Mouse (Mus musculus) gonadal fat pad, adult 2 months (tissue): ENCODE results near the gene Gm2431. TPM values are rescaled to one million over a fixed set of nuclear protein-coding genes. Genes with fewer than 3 reads are reported as not detected.
"Not testable (repeated sequence)": the region's sequence is repeated elsewhere in the genome, so short reads cannot be mapped to it uniquely, and the experiment has no call there.

ENCODE experiments used
- DNase-seq: peaks from one replicate; pipeline ENCODE4 v3.0.0-alpha.2; 2012; ENCODE audit warnings: low read depth
- polyA plus RNA-seq: library from polyadenylated mRNA; depleted of rRNA; stranded (reverse); fragments of >200 nt; gene quantifications from 2 replicates; pipeline ENCODE4 v1.2.3, GENCODE M21; 2012; rRNA removed

Gm2431 gene
- not detected in 2 replicates for polyA plus RNA-seq

GRCm38 (mm10) chr7:142258254-142258653 lies at the start of gene Gm2431:
Gene Gm2431 (minus strand): TSS chr7:142258354.
- DNase-seq = not testable (repeated sequence)

- DNase-seq = not testable (repeated sequence)
These were observed 45.8 kb upstream of the Gm2431 start for GRCm38 (mm10) chr7:142303929-142304328.

- DNase-seq = no peak
These were observed 45.1 kb upstream of the Gm2431 start, which contains the start of gene Krtap5-4 for GRCm38 (mm10) chr7:142303249-142303648. Gene Krtap5-4 (plus strand): TSS chr7:142303549.

- DNase-seq = not testable (repeated sequence)
These were observed 38.9 kb upstream of the Gm2431 start, which contains the start of gene Krtap5-1 for GRCm38 (mm10) chr7:142297018-142297417. Gene Krtap5-1 (minus strand): TSS chr7:142297118.

DNA sequence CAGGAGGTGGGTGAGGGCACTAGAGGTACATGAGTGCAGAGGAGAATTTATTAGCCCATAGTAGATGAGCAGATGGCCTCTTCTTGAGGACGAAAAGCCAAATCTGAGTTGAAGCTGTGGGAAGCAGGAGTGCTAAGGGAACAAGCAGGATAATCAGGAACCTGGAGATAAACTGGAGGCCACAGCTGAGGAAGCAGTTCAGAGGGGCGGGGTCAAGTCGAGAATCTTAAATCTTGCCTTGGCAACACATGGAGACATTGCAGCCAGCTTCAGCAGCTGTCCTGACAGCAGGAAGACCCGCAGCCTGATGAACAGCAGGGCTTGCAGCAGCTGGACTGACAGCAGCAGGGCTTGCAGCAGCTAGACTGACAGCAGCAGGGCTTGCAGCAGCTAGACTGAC lies 38.0 kb upstream of the Gm2431 start:
- DNase-seq = not testable (repeated sequence)

DNA sequence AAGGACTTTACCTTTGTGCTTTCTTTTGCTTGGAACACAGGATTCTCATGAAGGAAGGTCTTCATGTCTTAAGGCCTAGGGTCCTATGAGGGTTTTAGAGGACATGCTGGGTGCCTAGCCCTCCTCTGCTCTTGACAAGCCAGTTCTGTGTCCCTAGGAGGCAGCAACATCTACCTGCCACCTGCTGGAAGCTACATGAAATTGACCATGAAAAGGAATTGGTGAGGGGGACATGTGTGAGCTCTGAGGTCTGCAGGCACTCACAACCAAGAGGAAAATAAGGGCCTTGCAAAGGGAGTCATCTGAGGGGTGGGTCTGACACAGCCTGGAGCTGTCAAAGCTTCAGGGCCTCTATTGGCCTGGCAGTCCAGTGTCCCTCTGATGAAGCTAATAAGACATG lies 37.3 kb upstream of the Gm2431 start:
- DNase-seq = no peak

DNA sequence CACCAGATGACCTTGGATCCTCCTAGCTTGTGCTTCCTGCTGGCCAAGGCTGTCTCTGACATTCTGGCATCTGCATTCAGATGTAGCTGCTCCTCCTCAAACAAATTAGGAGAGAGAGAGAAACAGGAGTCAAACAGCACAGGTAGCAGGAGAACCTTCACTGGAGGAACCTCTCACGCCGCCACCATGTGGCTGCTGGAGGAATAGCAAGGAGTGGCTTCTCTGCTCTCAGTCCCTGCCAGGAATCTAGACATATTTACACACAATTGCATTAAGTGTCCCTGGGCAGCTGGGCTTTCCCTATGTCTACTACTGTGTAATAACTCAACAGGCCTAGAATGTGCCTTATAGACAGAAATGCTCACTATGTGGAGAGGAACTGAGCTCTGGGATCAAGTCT lies 35.7 kb upstream of the Gm2431 start:
- not testable (repeated sequence) for DNase-seq

DNA sequence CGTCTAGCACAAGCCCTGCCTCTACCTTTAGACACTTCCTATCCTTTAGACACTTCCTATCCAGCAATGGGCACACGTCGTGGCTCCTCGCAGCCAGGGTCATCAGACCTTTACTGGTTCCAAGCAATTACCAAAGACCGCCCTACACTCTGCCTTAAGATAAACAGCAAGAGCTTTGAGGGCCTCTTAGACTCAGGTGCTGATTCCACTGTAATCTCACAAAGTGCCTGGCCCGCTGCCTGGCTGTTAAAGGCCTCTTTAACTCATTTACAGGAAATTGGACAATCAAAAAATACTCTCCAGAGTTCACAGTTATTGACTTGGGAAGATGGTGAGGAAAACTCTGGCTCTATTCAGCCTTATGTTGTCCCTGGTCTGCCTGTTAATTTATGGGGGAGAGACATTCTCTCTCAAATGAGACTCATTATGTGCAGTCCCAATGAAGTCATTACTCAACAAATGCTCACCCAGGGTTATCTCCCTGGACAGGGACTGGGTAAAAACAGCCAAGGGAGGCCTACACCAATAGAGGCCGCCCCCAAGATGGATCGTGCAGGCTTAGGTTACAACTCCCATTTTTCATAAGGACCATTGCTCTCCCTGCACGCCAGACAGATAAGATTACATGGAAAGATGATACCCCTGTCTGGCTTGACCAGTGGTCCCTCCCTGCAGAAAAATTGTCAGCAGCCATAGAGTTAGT lies 27.9 kb upstream of the Gm2431 start:
- DNase-seq = not testable (repeated sequence)

DNA sequence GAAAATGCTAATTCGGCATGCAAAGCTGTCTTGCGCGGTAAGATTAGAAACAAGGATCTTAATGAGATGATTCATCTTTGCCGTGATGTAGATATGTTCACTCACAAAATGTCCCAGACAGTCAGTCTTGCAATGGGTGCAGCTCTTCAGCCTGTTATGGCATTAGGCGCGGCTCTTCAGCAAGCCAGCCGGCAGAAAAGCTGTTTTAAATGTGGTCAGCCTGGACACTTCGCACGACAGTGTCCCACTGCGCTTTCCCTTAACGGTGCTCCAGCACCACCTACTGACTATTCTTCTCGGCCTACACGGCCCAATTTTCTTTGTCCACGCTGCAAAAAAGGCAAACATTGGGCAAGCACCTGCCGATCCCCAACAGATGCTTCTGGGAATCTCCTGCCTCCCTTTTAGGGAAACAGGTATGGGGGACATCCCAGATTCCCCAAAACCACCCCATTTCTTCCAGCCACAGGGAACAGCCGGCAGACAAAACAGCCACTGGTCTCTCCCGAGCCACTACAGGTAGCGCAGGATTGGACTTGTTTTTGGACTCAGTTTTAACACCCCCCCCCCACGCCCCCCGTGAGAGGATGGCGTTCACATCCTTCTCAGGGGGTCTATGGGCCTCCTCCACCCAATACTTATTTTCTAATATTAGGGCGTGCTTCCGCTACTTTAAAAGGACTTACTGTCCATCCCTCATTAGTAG lies 27.1 kb upstream of the Gm2431 start:
- no peak for DNase-seq

- peak; percentile 44 for DNase-seq
These were observed 26.5 kb upstream of the Gm2431 start for GRCm38 (mm10) chr7:142284615-142285080.

DNA sequence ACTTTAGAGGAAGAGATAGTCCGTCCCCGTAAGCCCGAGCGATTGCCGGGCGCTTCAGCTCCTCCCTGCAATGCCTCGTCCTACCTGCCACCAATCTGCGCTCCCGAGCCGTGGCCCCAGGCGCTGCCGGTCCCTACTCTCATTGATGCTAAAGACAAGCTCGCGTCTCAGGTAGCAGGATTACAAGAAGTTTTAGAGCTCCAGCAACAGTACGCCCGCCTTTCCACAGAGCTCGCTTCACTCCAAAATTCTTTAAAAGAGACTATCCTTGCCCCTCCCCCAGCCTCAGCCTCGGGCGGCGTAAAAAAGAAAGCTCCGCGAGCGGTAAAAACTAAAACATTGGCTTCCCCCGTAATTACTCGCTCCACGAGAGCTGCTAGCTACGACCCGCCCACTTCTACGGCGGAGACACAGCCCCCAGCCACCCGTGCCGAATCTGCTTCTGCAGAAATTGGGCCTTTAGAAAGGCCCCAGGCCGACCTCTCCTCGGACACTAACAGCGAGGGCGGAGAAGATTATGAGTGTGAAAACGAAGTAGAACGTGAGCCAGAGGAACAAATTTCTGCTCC lies 26.0 kb upstream of the Gm2431 start:
- no peak for DNase-seq

GRCm38 (mm10) chr7:142282847-142283246 lies 24.7 kb upstream of the Gm2431 start:
- DNase-seq = not testable (repeated sequence)

DNA sequence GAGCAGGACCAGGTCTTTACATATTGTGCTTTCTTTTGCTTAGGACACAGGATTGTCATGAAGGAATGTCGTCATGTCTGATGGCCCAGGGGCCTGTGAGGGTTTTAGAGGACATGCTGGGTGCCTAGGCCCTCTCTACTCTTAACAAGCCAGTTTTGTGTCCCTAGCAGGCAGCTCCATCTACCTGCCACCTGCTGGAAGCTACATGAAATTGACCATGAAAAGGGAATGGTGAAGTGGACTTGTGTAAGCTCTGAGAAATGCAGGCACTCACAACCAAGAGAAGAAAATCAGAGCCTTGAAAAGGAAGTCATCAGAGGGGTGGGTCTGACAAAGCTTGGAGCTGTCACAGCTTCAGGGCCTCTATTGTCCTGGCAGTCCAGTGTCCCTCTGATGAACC lies 21.1 kb upstream of the Gm2431 start:
- not testable (repeated sequence) for DNase-seq

GRCm38 (mm10) chr7:142278183-142278582 lies 20.0 kb upstream of the Gm2431 start:
- DNase-seq = not testable (repeated sequence)

GRCm38 (mm10) chr7:142274263-142274662 lies 16.1 kb upstream of the Gm2431 start, which contains the start of gene Gm4559:
Gene Gm4559 (minus strand): TSS chr7:142274363.
- DNase-seq = not testable (repeated sequence)

- no peak for DNase-seq
These were observed 2.6 kb downstream of the Gm2431 start for GRCm38 (mm10) chr7:142255517-142255916.

DNA sequence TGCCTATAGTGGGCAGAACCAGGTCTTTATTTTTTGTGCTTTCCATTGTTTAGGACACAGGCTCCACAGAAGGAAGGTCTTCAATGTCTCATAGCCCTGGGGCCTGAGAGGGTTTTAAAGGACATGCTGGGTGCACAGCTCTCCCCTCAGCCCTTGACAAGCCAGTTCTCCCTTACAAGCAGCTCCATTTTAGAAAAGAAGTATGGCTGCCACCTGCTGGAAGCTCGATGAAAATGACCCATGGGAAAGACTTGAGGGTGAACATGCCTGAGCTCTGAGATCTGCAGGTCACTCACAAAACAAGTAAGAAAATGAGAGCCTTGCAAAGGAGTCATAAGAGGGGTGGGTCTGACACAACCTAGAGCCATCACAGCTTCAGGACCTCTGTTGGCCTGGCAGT lies 8.3 kb downstream of the Gm2431 start:
- no peak for DNase-seq

DNA sequence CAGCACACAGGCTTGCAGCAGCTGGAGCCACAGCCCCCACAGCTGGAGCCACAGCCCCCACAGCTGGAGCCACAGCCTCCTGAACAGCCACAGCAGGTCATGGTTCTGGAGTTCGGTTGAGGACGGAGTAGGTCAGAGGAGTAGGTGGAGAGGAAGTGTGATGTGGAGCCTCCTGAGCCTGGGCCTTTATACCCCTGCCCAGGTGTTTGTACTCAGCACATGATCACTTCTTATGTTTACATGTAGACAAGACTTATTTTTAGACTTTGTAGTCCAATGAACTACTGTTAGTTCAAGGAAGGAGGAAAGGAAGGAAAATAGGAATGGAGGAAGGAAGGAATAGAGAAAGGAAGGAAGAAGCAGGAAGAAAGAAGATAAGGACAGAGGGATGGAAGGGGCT lies 17.2 kb downstream of the Gm2431 start, which contains the start of gene Gm40460:
Gm40460 (minus strand) TSS at position 101 of the 400 bp plus-strand sequence.
- DNase-seq = no peak

DNA sequence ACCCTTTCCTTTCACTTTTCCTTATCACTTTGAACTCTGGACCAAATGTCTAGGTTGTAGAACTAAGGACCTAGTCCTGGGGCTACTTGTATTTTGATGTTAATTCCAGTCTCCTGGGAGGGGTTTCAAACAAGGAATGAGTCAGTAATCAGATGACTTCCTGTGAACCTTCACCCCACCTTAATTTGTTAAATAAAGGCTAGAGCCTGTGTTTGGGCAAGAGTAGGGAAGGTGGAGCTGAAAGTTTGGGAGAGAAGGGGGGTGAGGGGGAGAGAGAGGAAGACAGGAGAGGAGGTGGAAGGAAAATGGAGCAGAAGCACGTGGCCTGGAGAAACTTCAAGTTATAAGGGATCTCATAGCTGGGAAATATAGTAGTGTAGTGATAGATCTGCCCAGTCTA lies 26.6 kb downstream of the Gm2431 start:
- no peak for DNase-seq

DNA sequence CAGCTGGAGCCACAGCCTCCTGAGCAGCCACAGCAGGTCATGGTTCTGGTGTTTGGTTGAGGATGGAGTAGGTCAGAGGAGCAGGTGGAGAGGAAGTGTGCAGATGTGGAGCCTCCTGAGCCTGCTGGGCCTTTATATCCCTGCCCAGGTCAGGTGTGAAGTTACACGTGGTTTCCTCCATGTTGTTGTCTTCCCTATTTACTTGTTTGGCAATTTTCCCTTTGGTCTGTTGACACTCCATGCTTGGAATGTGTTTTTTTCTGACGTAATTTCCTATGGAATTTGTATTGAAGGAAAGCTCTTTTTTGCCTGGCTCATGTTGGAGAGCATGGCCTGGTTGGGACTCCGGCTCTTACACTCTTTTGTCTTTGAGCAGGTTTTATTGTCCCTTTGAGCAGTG lies 28.3 kb downstream of the Gm2431 start, which contains the start of gene Krtap5-5:
Krtap5-5 (minus strand) TSS at position 101 of the 400 bp plus-strand sequence.
- not testable (repeated sequence) for DNase-seq

DNA sequence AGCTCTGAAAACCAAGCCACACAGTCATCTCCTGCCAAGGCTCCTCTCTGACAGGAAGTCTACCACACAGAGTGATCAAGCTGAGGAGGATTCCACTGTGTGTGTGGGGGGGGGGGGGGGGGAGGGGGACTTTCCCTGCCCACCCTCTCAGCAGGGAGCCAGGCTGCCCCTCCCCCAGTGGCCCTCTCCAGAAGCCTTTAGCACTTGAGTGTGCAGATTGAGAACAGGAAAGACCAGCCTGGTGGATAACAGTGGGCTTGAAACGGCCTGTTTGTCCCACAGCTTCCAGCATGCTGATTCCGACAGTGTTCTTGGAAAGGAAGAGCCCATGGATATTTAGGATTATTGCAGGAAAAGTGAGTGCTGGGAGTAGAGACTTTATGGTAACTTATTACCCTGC lies 33.6 kb downstream of the Gm2431 start:
- no peak for DNase-seq

DNA sequence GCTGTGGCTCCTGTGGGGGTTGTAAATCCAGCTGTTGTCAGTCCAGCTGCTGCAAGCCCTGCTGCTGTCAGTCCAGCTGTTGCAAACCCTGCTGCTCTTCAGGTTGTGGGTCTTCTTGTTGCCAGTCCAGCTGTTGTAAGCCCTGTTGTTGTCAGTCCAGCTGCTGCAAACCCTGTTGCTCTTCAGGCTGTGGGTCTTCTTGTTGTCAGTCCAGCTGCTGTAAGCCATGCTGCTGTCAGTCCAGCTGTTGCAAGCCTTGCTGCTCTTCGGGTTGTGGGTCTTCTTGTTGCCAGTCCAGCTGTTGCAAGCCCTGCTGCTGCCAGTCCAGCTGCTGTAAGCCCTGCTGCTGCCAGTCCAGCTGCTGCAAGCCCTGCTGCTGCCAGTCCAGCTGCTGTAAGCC lies 46.0 kb downstream of the Gm2431 start:
- not testable (repeated sequence) for DNase-seq
